Mouse (Mus musculus): ENCODE measurements around the gene Dgkz.

The Dgkz gene

DNA sequence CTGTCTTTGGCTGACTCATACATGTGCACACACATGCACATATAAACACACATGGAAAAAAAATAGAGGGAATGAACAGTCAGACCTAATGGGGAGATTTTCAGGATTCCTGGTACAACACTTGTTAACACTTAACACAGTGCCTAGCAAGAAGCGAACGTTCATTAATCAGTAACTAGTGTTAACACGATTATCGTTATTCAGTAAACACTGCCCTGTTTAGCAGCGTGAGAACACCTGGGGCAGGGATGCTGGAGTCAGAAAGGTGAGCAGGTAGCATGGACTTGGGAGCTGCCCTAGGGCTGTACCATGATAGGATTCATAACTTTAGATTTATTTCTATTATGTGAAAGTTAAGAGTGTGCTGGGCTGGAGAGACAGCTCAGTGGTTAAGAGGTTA lies 20.3 kb upstream of the Dgkz start:
- DNase-seq (ENCODE audit: low spot score) = no peak

DNA sequence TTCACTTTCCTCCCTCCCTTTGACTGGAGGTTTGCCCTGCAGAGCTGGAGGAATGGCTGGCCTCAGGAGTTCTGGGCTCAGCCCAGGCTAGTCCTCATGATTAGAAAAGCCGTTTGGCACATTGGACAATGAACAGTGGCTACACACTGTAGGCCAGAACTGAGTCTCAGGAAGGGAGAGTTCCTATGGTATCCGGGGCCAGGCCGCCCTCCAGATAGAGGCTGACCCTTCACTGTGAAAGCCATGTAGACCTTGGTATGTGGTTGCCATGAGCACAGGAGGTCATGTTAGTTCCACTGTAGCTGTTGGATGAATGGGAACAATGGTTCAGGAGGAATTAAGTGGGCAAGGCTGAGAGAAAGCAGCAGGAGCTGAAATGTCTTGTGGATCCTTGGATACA lies 17.7 kb upstream of the Dgkz start:
- DNase-seq (ENCODE audit: low spot score) = no peak

DNA sequence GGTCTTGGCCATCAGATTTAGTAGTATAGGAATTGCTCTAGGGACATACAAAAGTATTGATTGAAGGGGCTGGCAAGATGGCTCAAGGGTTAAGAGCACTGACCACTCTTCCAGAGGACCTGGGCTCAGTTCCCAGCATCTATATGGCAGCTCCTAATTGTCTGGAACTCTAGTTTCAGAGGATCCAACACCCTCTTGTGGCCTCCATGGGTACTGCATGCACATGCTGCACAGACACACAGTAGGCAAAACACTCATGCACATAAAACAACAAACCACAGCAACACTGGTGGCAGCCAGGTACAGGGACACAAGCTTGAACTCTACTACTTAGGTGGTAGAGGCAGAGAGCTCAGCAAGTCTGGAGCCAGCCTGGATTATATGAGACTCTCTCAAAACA lies 14.1 kb upstream of the Dgkz start:
- peak; percentile 59 for DNase-seq (ENCODE audit: low spot score)

DNA sequence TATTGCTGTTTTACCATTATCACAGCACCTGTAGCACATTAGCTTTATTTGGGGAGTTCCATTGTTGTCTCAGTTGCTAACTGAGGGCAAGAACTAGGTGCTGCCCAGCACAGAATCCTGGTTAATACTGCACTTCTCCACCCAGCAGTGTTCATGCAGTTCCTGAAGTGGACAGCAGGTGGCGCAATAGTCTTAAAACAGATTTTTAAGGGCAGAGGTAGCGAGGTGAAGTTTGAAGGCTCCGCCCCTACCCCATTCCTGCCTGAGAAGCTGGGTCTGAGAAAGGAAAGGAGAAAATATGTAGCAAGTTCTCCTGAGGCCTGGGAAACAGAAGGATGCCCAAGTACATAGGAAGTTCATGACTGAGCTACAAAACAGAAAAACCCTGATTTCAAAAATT lies 11.9 kb upstream of the Dgkz start:
- DNase-seq (ENCODE audit: low spot score) = peak; percentile 95

DNA sequence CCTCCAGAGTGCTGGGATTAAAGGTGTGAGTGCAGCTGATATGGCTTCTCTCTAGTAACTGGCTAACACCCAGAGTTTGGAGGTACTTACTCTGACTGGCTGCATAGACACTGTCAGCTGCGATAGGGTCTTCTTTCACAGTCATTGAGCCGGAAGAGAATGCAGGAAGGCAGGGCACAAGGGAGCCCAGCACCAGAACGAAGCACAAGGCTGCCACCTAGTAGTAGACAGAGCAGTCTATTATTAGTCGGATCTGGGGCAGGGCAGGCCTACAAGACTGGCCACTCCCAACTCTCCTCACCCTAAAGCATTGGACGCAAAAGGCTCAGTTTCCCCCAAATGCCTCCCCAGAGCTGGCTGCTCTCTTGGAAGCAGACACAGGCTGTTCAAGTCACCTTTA lies 10.4 kb upstream of the Dgkz start:
- no peak for DNase-seq (ENCODE audit: low spot score)

DNA sequence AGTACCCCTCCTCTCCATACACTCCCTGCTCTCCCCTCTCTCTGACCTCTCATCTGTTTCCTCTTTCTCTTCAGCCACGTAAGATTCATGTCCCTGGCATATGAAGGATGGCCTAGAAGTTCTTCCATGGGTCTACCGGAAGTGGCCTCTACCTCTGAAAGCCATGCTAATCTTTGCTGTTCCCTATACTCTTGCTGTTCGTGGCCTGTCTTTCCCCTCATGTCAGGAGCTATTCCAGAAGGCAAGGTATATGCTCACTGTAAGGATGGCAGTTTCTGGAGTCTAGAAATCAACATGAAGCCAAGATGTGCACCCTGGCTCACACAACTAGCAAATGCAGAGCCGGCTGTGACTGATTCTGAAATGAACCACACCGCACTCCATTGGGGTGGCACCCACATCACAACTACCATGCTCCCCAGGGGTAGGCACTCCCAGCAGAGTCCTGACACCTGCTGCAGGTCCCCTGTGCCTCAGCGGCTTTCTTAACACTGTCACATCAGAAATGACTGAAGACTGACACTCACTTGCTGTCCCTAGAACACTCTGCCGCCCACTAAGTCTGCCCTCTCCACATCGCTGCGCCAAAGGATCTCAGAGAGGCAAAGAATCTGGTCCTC lies 9.4 kb upstream of the Dgkz start:
- no peak for DNase-seq (ENCODE audit: low spot score)

DNA sequence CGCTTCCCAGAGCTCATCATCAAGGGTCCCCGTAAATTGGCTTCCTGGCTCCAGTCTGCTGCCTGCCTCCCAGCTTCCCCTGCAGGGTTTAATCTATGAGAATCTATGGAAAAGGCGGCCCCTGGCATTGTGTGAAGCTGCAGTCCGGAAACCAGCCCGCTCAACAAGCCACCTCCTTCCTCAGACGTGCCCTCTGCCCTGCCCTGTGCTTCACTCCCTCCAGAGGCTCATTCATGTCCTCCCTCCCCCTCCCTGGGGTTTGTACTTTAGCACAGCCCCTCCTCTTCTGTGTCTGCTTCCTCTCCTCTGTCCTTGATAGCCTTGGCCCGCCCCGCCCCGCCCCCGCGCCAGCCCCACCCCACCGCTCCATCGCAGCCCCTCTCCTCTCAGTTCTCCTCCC lies 8.8 kb upstream of the Dgkz start:
- DNase-seq (ENCODE audit: low spot score) = peak; percentile 64

DNA sequence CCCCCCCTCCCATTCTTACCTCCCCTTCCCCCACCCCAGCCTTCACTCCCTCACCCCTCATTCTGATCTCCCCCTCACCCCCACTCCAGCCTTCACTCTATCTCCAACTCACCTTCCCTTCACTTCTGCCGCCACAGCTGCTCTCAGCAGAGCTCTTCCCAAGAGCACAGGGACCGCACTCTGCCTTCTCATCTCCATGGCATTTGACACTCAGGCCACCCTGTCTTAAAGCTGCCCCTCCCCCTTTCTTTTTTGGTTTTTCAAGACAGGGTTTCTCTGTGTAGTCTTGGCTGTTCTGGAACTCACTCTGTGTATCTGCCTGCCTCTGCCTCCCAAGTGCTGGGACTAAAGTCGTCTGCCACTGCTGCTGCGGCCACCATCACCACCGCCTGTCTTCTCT lies 5.2 kb upstream of the Dgkz start:
- no peak for DNase-seq (ENCODE audit: low spot score)

DNA sequence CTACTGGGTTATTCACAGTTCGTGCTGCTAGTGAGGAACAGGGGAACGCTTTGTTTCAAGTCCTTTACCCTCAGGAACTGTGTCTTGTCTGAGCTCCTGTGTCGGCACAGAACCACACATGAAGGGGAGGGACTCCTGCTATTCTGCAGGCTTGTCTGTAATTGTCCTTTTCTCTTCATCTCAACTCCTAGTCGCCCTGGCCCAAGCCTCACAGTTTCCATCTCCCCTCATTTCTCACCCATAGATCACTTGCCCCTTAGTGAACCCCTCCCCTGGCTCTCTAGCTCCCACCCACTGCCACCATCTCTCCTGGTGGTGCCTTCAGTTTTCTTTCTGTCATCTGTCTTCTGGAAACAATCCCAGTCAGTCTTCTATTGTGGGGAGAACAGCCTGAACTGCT lies 4.6 kb upstream of the Dgkz start:
- DNase-seq (ENCODE audit: low spot score) = no peak

DNA sequence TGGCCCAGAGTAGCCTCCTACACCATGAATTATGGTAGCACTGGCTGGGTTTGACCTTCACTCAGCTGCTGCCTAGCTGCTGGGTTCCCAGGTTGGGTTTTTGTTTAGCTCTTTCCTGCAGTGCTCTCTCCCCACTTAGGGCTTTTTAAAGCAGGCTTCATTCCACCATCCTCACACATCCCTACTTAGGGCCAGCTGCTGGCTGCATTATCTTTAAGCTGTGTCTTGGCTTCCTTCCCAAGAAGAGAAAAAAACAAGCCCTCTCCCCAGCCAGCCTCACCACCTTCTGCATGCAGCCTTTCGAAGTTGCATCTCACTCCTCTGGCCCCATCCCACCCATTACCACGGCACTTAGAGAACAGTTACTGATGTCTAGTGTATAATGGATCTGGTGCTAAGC lies 2.9 kb upstream of the Dgkz start:
- DNase-seq (ENCODE audit: low spot score) = no peak

DNA sequence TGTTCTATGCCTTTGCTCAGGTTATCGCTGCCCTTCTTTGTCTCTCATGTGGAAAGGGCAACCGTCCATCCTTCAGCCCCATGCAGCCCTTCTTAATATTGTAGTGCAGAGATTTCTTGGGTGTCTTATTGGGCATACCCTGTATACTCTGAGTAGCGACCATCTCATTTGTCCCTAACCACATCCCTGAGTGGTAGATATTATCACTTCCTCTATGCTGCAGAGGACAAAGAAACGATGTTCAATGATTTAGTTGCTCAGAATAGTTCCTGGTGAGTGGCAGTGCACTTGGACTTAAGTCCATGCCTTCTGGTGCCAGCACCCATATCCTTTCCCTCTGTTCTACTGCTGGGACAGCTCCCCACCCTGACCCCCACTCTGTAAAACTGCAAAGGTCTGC lies 2.3 kb upstream of the Dgkz start:
- DNase-seq (ENCODE audit: low spot score) = no peak

DNA sequence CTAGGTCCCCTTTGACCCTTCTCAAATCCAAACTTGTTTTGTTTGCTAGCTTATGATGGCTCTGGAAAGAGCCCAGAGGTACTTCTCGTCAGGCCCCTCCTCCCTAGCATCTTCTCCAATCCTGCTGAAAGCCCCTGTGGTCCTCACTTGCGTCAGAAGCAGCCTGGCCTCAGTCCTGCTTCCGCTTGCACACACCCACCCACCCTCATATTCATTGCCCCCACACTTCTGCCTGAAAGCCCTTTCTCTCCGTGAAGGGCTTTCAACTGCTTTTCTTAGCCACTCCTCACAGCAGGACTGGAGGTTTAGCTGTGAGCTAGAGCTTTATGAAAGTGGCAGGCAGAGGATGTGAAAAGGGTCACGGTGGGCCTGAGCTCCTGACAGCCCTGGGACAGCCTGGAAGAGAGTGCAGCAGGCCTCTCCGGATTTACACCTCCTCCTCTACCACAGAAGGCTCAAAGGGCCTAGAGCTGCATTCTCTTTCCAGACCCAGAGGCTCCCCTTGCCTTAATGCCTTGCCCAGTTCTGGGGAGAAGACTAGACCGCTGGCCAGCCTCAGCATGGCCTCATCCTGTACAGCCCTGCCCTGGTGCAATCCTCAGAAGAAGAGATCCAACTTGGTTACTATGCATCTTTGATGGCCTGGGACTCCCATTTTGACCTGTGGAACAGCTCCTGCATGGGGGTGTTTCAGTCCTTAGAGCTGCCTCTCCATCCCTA lies 2.1 kb downstream of the Dgkz start:
- DNase-seq (ENCODE audit: low spot score) = no peak

DNA sequence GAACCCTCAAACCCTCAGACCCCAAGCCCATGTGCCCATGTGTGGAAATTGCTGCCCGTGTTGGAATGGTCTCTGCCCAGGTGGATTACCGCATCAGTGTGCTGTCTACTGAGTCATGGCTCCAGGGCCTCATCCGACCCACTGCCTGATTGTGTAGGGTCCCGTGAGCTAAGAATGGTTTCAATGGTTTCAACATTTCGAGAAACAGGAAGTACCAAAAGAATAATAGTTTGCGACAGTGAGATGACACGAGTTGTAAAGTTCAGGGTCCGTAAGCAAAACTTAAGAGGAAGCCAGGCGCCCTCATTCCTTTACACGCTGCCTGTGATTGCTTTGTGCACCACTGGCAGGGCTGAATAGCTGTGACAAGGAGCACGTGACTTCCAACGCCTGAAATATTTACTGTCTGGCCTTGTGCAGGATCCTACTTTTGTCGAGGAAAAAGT lies 3.5 kb downstream of the Dgkz start:
- no peak for DNase-seq (ENCODE audit: low spot score)

DNA sequence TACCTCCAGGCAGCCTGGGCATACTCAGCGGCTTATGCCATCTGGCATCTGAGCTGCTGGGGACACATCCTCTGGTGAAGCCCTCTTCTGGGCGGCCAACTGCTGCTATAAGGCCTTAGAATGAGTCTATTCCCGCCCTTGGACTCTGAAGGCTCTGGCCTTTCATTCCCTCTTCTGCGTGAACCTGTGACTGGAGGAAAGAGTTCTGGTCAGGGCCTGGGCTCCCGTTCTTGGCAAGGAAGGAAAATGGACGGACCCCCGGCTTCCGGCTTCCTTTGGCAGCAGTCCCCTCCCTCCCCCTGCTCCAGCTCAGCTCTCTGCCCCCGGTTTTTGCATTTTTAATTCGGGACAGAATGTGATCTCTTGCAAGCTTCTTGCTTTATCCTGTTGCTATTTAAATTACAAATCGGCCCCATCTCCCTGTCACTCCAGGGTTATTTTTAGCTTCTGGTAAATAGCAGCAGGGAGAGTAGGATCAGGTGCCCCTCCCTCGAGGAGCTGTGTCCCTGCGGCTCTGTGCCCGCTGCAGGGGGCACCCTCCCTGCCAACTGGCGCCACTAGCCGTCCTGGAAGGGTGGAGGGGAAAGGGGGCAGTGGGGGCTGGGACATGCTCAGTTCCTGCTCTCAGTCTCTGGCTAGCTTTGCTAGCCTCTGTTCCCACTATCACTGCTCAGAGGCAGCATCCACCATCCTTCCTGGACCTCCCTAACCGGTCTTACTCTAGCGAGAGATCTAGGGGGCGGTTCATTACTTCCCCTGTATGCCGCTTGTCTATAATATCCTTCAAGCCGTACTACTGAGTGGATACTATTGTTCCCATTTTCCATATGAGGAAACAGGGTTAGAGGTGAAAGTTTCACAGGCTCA lies 4.2 kb downstream of the Dgkz start:
- no peak for DNase-seq (ENCODE audit: low spot score)

DNA sequence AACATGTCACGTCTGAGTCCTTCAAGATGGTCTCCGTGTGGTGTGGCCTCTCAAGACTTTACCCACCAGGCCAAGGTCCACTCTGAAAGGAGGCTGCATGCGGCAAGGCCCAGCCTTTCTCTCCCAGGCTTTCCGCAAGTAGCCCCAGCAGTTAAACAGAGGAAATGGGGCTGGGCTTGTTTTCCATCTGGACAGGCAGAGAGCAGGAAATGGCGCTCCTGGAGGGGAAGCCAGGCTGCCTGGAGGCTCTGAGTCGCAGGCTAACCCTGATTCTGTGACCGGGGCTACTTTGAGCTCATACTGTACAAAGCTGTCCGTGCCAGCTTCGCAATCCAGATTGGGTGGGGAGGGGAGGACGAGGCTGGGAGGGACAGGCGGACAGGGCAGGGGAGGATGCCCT lies 7.7 kb downstream of the Dgkz start:
- DNase-seq (ENCODE audit: low spot score) = no peak

DNA sequence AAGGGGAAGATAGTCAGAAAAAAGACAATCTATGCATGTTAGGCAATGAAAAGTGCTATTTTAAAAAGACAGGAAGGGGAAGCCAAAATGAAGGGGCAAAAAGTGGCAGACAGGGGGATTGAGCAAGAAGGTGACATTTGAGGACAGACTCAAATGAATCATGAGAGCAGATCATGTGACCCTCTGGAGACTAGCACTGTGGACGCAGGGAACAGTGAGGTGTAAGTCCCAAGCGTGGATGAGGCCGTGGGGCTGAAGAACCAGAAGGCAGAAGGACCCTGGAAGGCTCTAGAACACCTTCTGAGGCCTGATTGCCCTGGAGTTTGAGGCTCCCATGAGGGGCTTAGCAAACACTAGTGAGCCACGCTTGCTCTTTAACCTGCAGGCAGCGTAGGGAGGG lies 9.3 kb downstream of the Dgkz start:
- no peak for DNase-seq (ENCODE audit: low spot score)

DNA sequence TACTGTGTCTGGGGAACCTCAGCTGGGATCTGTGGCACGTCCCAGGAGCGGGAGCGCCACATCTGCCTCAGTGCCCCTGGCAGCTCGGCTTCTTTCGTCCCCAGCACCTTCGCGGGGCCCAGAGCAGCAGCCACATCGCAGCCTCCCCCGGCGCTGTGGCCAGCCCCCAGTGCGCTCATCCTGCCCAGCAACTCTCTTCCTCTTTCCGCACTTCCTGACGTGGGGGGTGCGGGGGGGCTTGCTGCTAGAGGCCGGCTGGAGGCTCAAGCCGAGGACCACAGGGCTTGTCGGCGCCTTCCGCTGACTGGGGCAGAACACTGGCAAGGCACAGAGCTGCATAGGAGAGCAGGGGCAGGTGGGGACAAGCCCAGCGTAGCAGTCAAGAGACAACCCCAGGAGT lies 10.2 kb downstream of the Dgkz start:
- DNase-seq (ENCODE audit: low spot score) = no peak

DNA sequence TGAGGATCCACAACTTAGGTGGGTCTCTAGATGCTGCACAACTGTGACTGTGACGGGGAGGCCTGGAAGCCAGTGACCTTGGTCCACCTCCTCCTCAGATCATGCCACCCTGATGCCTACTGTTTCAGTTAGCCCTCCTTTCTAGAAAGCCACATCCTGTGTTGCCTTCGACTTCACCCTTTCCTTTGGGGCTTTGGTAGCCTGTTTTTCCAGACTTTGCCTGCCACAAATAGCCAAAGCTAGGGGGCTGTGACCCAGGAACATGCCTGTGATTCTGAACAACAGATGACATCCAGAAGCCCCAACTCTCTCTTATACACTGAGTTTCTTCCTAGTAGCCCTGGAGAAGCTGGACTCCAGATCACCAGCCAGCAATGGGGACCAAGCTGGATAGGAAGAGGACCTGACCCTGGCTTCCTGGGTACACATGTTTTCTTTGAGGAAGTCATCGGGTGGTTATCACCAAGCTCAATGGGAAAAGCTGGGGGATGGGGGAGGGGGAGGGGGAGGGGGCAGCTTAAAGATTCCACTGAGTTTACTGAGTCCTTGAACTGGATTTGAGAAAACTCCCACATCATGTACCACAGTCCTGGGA lies 11.0 kb downstream of the Dgkz start:
- DNase-seq (ENCODE audit: low spot score) = no peak

DNA sequence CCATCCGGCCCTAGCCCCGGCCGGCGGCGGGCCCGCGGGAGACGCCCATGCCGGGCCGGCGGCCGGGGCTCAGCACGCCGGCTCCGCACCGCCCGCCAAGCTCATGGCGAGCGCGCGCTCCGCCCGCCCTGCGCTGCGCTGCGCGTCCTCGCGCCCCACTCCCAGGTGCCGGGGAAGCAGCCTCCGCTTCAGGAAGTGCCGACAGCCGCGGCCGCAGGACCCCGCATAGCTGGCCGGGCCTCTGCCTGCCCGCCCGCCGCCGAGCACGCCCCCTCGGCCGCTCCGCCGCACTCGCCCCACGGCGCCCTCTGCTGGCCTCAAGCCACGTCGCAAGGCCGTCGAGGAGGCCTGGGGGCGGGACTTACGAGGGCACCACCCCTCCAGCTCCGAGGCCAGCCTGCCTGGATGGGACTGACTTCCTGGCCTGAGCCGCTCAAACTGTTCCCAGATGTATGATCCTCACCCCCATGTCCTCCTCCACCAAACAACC lies 12.2 kb downstream of the Dgkz start:
- peak; percentile 99 for DNase-seq (ENCODE audit: low spot score)

DNA sequence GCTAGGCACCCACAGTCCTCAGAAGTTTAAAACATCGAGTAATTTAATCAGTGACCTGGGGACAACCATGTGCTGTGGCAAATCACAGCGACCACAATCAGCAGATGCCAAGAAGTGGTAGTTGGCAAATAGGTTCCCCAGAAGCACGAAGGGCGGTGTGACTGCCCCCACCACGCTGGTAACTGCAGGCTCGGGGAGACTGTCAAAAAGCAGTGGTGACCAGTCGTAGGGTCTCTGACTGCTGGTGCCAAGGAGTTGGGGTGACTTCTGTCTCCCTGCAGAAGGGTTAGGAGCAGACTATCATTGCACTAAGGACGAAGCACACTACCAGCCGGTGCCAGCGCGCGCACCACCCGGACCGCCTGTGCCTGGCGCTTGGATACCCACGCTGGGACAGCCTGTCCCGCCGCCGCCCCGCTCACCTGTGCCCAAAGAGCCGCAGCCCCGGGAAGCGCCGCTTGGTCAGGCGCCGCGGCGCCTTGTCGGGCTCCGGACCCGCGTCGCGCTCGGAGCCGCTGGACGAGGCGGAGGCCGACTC lies 12.7 kb downstream of the Dgkz start:
- no peak for DNase-seq (ENCODE audit: low spot score)

DNA sequence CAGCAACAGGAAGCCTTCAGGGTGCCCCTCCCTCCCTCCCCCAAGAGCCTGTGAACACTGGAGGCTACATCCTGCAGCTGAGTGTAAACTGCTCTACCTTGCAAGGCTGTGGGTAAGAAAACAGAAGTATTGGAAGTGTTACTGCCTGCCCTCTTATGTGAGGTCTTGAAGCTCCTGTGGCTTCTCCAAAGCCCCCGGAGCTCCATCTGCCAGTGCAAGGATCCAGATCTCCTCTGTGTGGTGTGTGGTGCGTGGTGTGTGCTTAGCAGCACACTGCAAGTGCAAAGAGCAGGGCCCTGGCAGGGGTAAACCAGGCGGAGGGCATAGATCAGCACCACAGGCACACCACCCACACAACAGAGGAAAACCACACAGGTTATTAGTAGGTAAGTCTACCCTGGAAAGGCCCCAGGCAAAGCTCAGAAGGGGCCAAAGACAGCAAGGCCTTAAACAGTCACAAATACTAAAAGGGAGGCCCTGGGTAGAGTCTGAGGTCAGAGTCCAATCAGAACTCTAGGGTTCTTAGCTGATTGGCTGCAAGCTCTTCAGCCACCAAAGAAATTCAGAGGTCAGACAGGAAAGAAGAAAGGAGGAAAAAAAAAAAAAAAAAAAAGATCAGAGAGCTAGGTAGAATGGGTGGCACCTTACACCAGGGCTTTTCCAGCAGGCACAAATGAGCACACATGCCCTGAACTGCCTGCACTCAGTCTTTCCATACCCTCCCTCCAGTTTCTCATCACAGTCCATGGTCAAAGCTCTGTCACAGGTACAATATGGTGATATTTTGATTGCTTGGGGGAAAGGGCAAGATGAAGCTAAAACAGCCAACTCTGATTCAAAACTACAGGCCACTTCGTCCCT lies 13.5 kb downstream of the Dgkz start:
- DNase-seq (ENCODE audit: low spot score) = no peak
